Mouse (Mus musculus): ENCODE measurements around the gene Naa16.
"Not testable (repeated sequence)": the region's sequence is repeated elsewhere in the genome, so short reads cannot be mapped to it uniquely, and the experiment has no call there.

Naa16 gene

GRCm38 (mm10) chr14:79390265-79390926, at the start of gene Naa16:
Gene Naa16, minus strand, starts transcription at chr14:79390778.
- DNase-seq (ENCODE audit: inconsistent ontology term): peak; percentile 97

DNA sequence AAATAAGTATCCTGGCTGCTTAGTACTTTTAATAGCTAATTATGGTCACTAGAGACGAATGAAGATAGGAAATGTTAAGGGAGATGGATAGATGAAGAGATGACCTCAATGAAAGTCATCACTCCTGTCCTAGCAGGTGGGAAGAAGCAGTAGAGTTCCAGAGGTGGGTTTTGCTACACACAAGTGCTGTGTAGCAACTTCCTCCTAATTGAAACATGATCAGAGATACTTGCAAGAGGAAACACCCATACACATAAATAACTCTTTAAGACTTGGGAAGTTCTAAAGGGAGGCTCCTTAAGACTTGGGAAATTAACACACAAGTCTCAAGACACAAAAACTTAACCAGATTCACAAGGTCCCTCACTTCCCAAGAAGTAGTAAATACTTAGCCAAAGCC, 43.5 kb upstream of the Naa16 start:
- DNase-seq (ENCODE audit: inconsistent ontology term): no peak

- DNase-seq (ENCODE audit: inconsistent ontology term): not testable (repeated sequence)
These were observed 36.3 kb upstream of the Naa16 start for GRCm38 (mm10) chr14:79426730-79427365.

- DNase-seq (ENCODE audit: inconsistent ontology term): peak; percentile 97
These were observed 35.6 kb upstream of the Naa16 start, which contains the start of gene Kbtbd7 for GRCm38 (mm10) chr14:79425979-79426729. Gene Kbtbd7, plus strand, starts transcription at chr14:79426511.

GRCm38 (mm10) chr14:79420083-79420685, 29.6 kb upstream of the Naa16 start:
- no peak for DNase-seq (ENCODE audit: inconsistent ontology term)

DNA sequence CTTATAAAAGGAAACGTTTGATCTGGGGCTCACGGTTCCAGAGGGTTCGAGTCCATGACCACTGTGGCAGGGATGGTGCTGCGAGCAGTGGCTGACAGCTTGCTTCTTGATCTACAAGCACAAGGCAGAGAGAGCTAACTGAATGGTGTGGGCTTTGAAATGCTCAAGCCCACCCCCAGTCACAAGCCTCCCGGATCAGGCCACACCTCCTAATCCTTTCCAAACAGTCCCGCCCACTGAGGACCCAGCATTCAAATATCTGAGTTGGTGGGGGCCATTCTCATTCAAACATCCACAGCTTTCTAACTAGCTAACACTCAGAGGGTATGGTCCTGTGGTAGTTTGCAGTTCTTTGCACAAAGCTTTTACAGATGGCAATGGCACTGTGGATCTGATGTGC, 22.5 kb upstream of the Naa16 start:
- DNase-seq (ENCODE audit: inconsistent ontology term): no peak

DNA sequence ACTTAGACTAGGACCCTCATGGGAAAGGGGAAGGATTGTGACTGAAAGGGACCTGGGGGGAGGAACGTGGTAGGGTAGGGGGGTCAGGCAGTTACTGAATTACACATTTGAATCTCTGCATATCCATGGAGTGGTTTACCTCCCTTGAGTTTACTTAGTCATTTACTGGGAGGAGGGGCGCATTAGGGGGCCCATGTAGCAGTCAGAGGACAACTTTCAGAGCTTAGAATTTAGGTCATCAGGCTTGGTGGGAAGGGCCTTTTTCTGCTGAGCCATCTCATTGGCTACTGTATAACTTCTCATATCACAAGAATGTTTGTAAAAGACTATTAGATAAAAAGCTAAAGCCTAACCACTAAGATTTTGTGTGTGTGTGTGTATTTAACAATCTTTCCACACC, 20.1 kb upstream of the Naa16 start:
- DNase-seq (ENCODE audit: inconsistent ontology term): no peak

DNA sequence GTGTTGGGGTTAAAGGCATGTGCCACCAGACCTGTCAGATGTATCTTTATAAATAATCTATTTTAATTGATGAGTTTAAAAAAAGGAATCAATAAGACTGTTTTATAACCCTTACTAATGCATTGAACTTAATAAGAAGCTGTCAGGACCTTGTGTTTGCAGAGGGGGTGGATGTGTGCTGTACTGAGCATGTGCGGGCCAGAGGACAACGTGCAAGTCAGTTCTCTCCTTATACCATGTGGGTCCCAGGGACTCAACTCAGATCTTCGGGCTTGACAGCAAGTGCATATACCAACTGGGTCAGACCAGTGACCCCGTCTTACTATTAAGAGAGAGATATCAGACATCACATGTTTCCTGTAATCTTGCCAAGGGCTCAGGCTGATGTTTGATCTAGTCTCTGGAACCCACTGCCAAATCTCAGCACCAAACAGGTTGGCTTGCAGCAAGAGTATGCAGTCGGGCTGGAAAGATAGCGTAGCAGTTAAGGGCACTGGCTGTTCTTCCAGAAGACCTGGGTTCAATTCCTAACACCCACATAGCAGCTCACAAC, 18.8 kb upstream of the Naa16 start:
- DNase-seq (ENCODE audit: inconsistent ontology term): no peak

GRCm38 (mm10) chr14:79407641-79408040, 17.1 kb upstream of the Naa16 start:
- DNase-seq (ENCODE audit: inconsistent ontology term): no peak

DNA sequence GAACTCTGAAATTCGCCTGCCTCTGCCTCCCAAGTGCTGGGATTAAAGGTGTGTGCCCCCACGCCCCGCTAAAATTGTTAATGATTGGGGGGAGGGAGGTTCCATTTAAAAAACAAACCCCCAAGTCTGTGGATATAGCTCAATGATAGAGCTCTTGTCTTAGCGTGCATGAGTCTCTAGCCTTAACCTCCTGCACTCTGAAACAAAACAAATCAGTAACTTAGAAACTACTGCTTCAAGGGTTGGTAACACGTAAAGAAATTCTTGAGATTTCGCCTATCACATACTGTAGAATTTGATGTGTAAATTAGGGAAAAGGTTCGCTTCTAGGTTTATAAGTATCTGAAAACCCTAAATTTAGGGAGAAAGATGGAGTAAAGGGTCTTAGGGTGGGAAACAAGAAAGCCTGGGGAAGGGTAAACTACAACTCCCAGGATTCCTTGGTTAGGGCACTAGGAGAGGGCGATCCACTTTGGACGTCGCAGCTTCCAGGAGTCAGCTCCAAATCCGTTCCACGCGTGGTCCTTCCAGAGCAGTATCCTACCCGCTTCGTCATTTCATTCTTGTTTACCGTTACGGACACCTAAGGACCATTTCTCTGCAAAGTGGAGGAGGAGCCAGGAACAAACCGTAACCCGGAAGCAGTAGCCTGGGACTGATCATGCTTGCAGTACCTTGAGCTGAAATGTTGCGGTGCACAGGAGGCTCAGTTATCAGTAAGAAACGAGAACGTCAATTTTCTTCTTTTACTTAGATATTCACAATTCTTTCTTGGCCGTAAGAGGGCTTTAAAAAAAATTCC, 6.9 kb upstream of the Naa16 start, which contains the start of gene Mtrf1:
TSS of gene Mtrf1 (plus strand) at position 452 of the 802 bp plus-strand sequence.
- peak; percentile 71 for DNase-seq (ENCODE audit: inconsistent ontology term)

DNA sequence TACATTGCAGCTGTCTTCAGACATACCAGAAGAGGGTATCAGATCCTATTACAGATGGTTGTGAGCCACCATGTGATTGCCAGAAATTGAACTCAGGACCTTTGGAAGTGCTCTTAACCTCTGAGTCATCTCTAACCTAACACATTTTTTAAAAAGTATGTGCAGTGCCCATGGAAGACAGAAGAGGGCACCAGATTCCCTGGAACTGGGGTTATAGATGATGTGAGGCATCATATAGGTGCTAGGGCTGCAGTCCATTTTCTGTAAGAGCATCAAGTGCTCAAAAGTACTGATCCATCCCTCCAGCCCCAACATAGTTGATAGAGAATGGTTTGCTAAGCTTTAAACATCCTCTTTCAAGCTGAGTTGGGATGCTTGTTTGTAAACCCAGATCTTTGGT, 4.0 kb upstream of the Naa16 start:
- DNase-seq (ENCODE audit: inconsistent ontology term): peak; percentile 69

DNA sequence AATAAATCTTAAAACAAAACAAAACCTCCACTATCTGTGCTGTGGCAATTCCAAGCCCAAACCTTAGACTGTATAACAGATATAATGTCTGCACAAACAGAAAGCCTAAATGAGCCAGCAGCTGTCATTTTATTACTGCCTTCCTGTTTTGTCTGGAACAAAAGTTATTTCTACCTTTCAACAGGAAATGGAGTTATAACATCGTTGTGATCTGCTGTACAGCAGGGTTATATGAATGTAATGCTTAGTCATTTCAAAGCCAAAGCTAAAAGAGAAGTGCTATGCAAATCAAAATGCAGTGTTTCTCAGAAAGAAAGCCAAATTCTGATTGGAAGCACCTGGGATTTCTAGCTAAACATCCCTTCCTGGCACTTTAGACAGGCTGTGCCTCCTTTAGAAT, 2.7 kb upstream of the Naa16 start:
- DNase-seq (ENCODE audit: inconsistent ontology term): no peak

GRCm38 (mm10) chr14:79389438-79390264, 927 bp downstream of the Naa16 start:
- DNase-seq (ENCODE audit: inconsistent ontology term): peak; percentile 11

DNA sequence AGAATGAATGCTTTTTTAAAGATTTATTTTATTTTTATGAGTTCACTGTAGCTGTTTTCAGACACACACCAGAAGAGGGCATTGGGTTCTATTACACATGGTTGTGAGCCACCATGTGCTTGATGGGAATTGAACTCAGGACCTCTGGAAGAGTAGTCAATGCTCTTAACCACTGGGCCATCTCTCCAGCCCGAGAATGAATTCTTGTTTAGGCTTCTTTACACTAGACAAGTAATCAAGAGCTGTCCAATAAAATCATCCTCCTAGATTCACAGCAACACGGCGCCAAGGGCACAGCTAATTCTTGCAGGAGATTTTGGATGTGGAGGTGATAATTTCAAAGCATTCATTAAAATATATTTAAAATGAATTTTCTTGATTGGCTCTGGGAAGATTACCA, 2.3 kb downstream of the Naa16 start:
- no peak for DNase-seq (ENCODE audit: inconsistent ontology term)

GRCm38 (mm10) chr14:79383120-79383519, 7.5 kb downstream of the Naa16 start:
- no peak for DNase-seq (ENCODE audit: inconsistent ontology term)

GRCm38 (mm10) chr14:79377041-79377440, 13.5 kb downstream of the Naa16 start:
- peak; percentile 57 for DNase-seq (ENCODE audit: inconsistent ontology term)

DNA sequence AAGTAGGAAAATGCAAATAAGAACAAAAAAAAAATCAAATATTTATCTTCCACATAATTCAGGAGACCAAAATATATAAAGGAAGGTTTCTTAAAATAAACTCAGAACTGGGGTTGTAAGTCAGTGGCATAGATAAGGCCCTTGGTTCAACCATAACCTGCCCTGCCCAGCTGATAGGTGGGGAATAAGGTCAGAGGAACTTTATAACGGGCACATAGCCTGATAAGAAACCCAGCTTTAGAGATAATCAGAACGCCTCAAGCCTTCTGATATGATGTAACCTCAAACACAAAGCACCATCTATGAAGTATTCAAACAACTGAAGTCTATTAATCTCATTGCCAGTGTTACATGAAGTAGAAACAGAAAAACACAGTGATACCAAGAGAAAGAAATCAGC, 32.5 kb downstream of the Naa16 start:
- no peak for DNase-seq (ENCODE audit: inconsistent ontology term)

GRCm38 (mm10) chr14:79346384-79346783, 44.2 kb downstream of the Naa16 start:
- no peak for DNase-seq (ENCODE audit: inconsistent ontology term)

DNA sequence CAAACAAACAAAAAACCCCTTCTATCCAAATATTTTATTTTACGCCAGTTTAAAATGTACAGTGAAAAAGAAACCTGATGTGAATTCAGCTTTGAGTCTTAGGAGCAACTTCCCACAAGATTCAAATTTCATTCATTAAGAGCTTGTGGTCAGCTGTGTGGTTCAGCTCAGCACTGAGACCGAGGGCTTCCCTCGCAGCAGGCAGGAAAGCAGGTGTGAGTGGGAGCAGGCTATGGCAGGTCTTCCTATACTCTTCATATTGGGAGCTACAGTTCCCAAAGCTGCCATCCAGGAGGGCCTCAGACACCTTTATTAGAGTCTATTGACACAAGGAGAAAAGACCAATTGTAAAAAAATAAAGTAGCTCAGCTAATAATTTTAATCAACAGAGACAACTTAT, 55.0 kb downstream of the Naa16 start:
- DNase-seq (ENCODE audit: inconsistent ontology term): no peak

GRCm38 (mm10) chr14:79331936-79332335, 58.6 kb downstream of the Naa16 start:
- DNase-seq (ENCODE audit: inconsistent ontology term): peak; percentile 39

Data from Muller cell, postnatal 12 days (primary cell).